Mouse (Mus musculus) forebrain, embryonic 13.5 days (tissue): ENCODE data around the gene Tubb2b. TPM values are rescaled to one million over a fixed set of nuclear protein-coding genes. Genes with fewer than 3 reads are reported as not detected.

Experiments used
- ATAC-seq: fragments of 200-750 bp; cut with Nextera tagmentation; 2 replicates; pipeline ENCODE4 v1.8.0; 2017
- H3K27ac ChIP-seq: fragments of 300-500 bp; sonication (generic); 2 replicates; pipeline ENCODE4 v1.5.1; 2015; ENCODE audit warnings: inconsistent platforms, mild to moderate bottlenecking, moderate library complexity
- H3K27me3 ChIP-seq: fragments of 300-500 bp; sonication (generic); 2 replicates; pipeline ENCODE4 v1.6.1; 2015; ENCODE audit warnings: mild to moderate bottlenecking, inconsistent platforms
- H3K36me3 ChIP-seq: fragments of 300-500 bp; sonication (generic); 2 replicates; pipeline ENCODE4 v1.6.1; 2015; ENCODE audit warnings: mild to moderate bottlenecking, inconsistent platforms; ENCODE audit not compliant: poor library complexity, severe bottlenecking
- H3K4me1 ChIP-seq: fragments of 300-500 bp; sonication (generic); 2 replicates; pipeline ENCODE4 v1.6.1; 2015; ENCODE audit warnings: inconsistent platforms
- H3K4me2 ChIP-seq: fragments of 300-500 bp; sonication (generic); 2 replicates; pipeline ENCODE4 v1.6.1; 2015; ENCODE audit warnings: inconsistent platforms, mild to moderate bottlenecking, moderate library complexity
- H3K4me3 ChIP-seq: fragments of 300-500 bp; sonication (generic); 2 replicates; pipeline ENCODE4 v1.5.1; 2015; ENCODE audit warnings: mild to moderate bottlenecking, inconsistent platforms
- H3K9ac ChIP-seq: fragments of 300-500 bp; sonication (generic); 2 replicates; pipeline ENCODE4 v1.6.1; 2015; ENCODE audit warnings: mild to moderate bottlenecking, inconsistent platforms
- H3K9me3 ChIP-seq: fragments of 300-500 bp; sonication (generic); replicated peaks from 2 replicates; pipeline ENCODE4 v1.6.1; 2016; ENCODE audit warnings: inconsistent platforms
- WGBS: fragments of 180-500 bp; shearing (Covaris S2); methylation state at CpG from one replicate; pipeline ENCODE4 v1.1.7; 2015; 5-methylcytosine and 5-hydroxymethylcytosine counted together
- polyA plus RNA-seq: library from polyadenylated mRNA; unstranded; fragments of >200 nt; fragmentation: Nextera tagmentation; extraction: Ambion mirVana; gene quantifications from 2 replicates; pipeline ENCODE4 v1.2.1, GENCODE M21; 2015

Tubb2b gene
- polyA plus RNA-seq, 1 experiment from 2014 or later: 559 TPM

DNA sequence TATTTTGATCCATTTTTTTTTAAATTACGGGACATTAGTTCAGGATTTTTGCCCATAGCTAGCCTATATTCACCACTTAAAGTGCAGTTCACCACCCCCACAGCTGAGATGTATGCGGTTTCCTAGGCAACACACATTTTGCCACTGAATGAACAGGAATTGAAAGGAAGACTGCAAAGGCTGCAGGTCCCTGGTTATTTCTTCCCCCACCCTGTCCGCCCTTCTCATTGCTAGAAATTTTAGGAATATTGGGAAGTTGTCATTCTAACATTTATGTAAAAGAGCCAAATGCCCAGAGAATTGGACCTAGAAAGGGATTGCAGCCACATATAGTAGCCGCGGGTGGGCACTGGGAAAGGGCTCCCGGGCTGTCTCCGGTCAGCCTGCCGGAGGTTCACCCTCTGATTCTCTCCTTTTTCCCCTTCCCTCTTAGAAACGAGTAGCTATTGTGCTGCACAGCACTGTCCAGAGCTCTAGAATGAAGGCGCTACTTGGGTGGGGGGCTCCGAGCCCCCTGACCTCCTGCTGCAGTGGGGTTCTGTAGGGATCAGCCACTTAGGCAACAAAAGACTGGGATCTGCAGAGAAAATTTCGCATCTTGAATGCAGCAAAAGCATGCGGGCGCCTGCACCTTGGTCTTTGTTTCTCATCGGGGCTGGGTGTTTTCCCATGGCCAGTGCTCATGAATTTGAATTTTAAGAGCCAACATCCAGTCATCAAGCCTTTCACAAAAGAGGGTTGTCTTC is 3.2 kb upstream of the Tubb2b start:
- Histone ChIP-seq H3K36me3 (peaks cover 5% of the 10 kb centered on the region; the same call in 1 of the 2 replicates), H3K27me3 (no peaks in the 10 kb centered on the region), H3K4me3 (peak overlapping the region; percentile 85), H3K4me1 (peaks cover 56% of the 10 kb centered on the region), H3K9me3 (no peaks in the 10 kb centered on the region), H3K4me2 (peak overlapping the region; percentile 83), H3K27ac (peak overlapping the region; percentile 100), H3K9ac (peak overlapping the region; percentile 99)
- ATAC-seq: no peak
- 2% methylated on average over 15 of the region's 15 CpGs for WGBS

DNA sequence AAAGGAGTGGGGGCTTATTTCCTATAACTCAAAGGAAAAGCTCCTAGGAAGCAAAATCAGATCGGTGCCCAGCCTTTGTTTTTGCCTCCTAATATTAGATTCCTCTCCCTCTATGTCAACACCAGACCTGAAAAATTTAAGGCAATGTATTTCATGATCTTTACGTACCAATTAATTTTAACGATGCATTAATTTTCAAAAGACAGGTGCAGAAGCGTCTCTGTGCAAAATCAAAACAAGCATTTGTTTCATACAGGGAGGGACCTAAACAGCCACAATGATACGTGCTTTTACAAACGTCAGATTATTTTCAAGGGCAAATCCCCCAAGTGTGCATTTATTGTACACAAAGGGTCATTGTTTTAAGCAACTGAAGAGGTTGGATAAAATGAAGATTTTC is 2.6 kb upstream of the Tubb2b start:
- WGBS: 2% methylated on average over 6 of the region's 6 CpGs
- ATAC-seq: no peak
- peak overlapping the region; percentile 99 for H3K9ac ChIP-seq

GRCm38 (mm10) chr13:34132299-34132698 is 2.0 kb upstream of the Tubb2b start:
- under 1% methylated on average over 15 of the region's 15 CpGs for WGBS

More for the DNA sequence above, 2.6 kb upstream of the Tubb2b start:
- peaks cover 60% of the 10 kb centered on the region for H3K4me1 ChIP-seq
- H3K27me3 ChIP-seq: no peaks in the 10 kb centered on the region
- peak overlapping the region; percentile 85 for H3K4me3 ChIP-seq
- H3K27ac ChIP-seq: peak overlapping the region; percentile 100
- H3K9me3 ChIP-seq: no peaks in the 10 kb centered on the region
- H3K36me3 ChIP-seq: peaks cover 9% of the 10 kb centered on the region
- H3K4me2 ChIP-seq: peak overlapping the region; percentile 83

DNA sequence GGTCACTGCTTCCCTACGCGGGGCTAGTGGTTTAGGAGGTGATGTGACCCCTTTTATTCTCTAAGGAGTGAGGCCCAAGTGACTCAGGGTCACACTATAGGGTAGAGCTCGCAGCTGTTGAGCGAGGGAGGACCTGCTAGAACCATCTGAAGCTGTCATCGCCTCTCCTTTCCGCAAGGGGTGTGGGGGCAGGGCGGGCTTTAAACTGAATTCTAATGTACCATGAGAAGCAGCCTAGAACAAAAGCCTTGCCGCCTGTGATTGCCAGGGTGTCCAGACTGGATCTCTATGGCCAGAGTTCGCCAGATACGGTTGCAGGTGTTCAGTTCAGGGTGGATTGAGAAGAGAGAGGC is 1.4 kb upstream of the Tubb2b start:
- WGBS: under 1% methylated on average over 10 of the region's 10 CpGs
- ATAC-seq: peak; percentile 29
- Histone ChIP-seq H3K36me3 (peaks cover 15% of the 10 kb centered on the region), H3K9ac (peak overlapping the region; percentile 99), H3K9me3 (no peaks in the 10 kb centered on the region), H3K27me3 (no peaks in the 10 kb centered on the region), H3K27ac (peak overlapping the region; percentile 100), H3K4me1 (peaks cover 56% of the 10 kb centered on the region), H3K4me3 (peak overlapping the region; percentile 85), H3K4me2 (peak overlapping the region; percentile 83)

More at GRCm38 (mm10) chr13:34132299-34132698, 2.0 kb upstream of the Tubb2b start:
- Histone ChIP-seq H3K27ac (peak overlapping the region; percentile 100), H3K4me1 (peaks cover 60% of the 10 kb centered on the region), H3K27me3 (no peaks in the 10 kb centered on the region), H3K4me3 (peak overlapping the region; percentile 85), H3K9me3 (no peaks in the 10 kb centered on the region), H3K36me3 (peaks cover 11% of the 10 kb centered on the region), H3K9ac (peak overlapping the region; percentile 99), H3K4me2 (peak overlapping the region; percentile 83)
- ATAC-seq: no peak

GRCm38 (mm10) chr13:34131011-34131707 is 893 bp upstream of the Tubb2b start:
- H3K4me1 ChIP-seq: peaks cover 56% of the 10 kb centered on the region
- WGBS: under 1% methylated on average over 24 of the region's 24 CpGs
- peak overlapping the region; percentile 85 for H3K4me3 ChIP-seq
- peak overlapping the region; percentile 99 for H3K9ac ChIP-seq
- H3K27ac ChIP-seq: peak overlapping the region; percentile 100
- H3K36me3 ChIP-seq: peaks cover 18% of the 10 kb centered on the region
- peak overlapping the region; percentile 83 for H3K4me2 ChIP-seq
- ATAC-seq: peak; percentile 71
- no peaks in the 10 kb centered on the region for H3K27me3 ChIP-seq
- H3K9me3 ChIP-seq: no peaks in the 10 kb centered on the region

GRCm38 (mm10) chr13:34129485-34130225 is 611 bp downstream of the Tubb2b start:
- H3K27me3 ChIP-seq: no peaks in the 10 kb centered on the region
- peak overlapping the region; percentile 99 for H3K9ac ChIP-seq
- ATAC-seq: peak; percentile 9; the same call in 1 of the 2 replicates
- no peaks in the 10 kb centered on the region for H3K9me3 ChIP-seq
- H3K27ac ChIP-seq: peak overlapping the region; percentile 100
- peaks cover 32% of the 10 kb centered on the region for H3K36me3 ChIP-seq
- peak overlapping the region; percentile 83 for H3K4me2 ChIP-seq
- peak overlapping the region; percentile 85 for H3K4me3 ChIP-seq
- WGBS: under 1% methylated on average over 31 of the region's 31 CpGs
- H3K4me1 ChIP-seq: peaks cover 55% of the 10 kb centered on the region

GRCm38 (mm10) chr13:34128276-34129114 is 1.8 kb downstream of the Tubb2b start:
- Histone ChIP-seq H3K27ac (peak overlapping the region; percentile 100), H3K4me1 (peaks cover 55% of the 10 kb centered on the region)
- 30% methylated on average over 9 of the region's 9 CpGs for WGBS

DNA sequence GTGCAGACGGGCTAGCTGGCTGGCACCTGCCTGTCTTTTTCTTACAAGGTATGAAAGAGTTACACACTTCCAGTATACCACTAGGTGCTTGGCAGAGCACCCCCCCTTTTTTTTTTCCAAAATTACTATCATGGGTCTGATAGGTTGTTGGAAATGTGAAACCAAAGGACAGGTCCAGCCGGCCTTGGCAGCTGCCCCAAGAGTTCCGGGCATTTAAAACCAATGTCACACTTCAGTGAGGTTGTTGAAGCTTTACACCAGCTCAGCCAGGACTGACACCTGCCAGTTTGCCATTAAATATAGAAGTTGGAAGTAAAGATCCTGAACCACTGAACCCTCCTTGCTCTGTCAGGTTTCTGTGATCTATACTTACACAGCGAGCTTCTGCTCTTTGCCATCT is 4.6 kb downstream of the Tubb2b start:
- H3K27ac ChIP-seq: no peak overlapping the region
- WGBS: 61% methylated on average over 4 of the region's 4 CpGs

More at GRCm38 (mm10) chr13:34128276-34129114, 1.8 kb downstream of the Tubb2b start:
- Histone ChIP-seq H3K36me3 (peaks cover 43% of the 10 kb centered on the region), H3K9me3 (no peaks in the 10 kb centered on the region), H3K4me3 (peak overlapping the region; percentile 85), H3K27me3 (no peaks in the 10 kb centered on the region), H3K9ac (peak overlapping the region; percentile 99), H3K4me2 (peak overlapping the region; percentile 83)
- ATAC-seq: no peak

DNA sequence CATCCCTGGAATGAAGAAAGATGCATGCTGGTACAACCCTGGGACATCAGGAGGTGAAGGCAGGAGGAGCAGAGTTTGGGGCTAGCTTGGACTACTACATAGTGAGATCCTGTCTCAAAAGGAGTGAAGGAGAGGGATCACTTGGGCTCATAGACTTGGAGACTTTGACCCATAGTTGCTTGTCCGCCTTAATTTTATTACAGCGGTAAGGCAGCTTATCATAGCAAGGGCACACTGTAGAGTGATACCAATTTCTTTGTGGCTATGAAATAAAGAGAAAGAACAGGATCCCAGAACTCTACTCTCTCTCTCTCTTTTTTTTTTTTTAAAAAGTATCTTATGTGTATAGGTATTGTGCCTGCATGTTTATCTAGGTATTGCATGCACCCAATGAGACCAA is 9.7 kb downstream of the Tubb2b start:
- Histone ChIP-seq H3K4me1 (peaks cover 33% of the 10 kb centered on the region), H3K9ac (no peak overlapping the region), H3K4me3 (no peak overlapping the region), H3K4me2 (no peak overlapping the region), H3K27ac (no peak overlapping the region), H3K27me3 (no peaks in the 10 kb centered on the region), H3K9me3 (no peaks in the 10 kb centered on the region), H3K36me3 (peaks cover 51% of the 10 kb centered on the region)
- ATAC-seq: no peak
- WGBS: 100% methylated on average over 2 of the region's 2 CpGs

More for the DNA sequence above, 4.6 kb downstream of the Tubb2b start:
- Histone ChIP-seq H3K9me3 (no peaks in the 10 kb centered on the region), H3K4me2 (peak overlapping the region; percentile 91), H3K4me1 (peaks cover 51% of the 10 kb centered on the region), H3K36me3 (peaks cover 70% of the 10 kb centered on the region), H3K9ac (peak overlapping the region; percentile 68), H3K27me3 (no peaks in the 10 kb centered on the region), H3K4me3 (peak overlapping the region; percentile 48)
- no peak for ATAC-seq

GRCm38 (mm10) chr13:34119406-34119805 is 10.9 kb downstream of the Tubb2b start:
- Histone ChIP-seq H3K27me3 (no peaks in the 10 kb centered on the region), H3K4me2 (no peak overlapping the region), H3K27ac (no peak overlapping the region), H3K9me3 (no peaks in the 10 kb centered on the region), H3K4me3 (no peak overlapping the region), H3K4me1 (peaks cover 21% of the 10 kb centered on the region), H3K9ac (no peak overlapping the region), H3K36me3 (peaks cover 40% of the 10 kb centered on the region)
- WGBS: 84% methylated on average over 4 of the region's 4 CpGs
- no peak for ATAC-seq

DNA sequence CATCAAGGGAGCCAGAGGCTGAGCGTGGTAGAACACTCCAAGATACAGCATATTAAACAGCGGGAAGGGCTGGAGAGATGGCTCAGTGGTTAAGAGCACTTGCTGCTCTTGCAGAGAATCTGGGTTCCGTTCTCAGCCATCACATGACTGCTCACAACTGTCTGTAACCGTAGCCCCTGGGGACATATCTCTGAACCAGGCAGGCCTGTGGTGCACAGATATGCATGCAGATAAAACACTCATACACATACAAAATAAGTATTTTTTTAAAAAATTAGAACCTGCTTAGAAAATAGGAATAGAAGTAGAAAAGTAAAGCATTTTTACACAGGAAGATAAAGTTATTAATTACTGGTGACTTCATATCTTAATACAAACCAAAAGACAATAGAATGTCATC is 11.4 kb downstream of the Tubb2b start:
- no peaks in the 10 kb centered on the region for H3K27me3 ChIP-seq
- H3K9me3 ChIP-seq: no peaks in the 10 kb centered on the region
- no peak for ATAC-seq
- 81% methylated on average over 4 of the region's 4 CpGs for WGBS
- no peak overlapping the region for H3K4me2 ChIP-seq
- H3K36me3 ChIP-seq: peaks cover 34% of the 10 kb centered on the region
- no peak overlapping the region for H3K27ac ChIP-seq
- H3K4me3 ChIP-seq: no peak overlapping the region
- H3K9ac ChIP-seq: no peak overlapping the region
- H3K4me1 ChIP-seq: peaks cover 15% of the 10 kb centered on the region
